Mouse (Mus musculus): ENCODE measurements at regions not wholly inside any gene's neighbourhood (a gene's known extent, or its start where the extent isn't known, plus 50 kb on each side); places are given as distances from the start of the nearest gene placed in this dataset.

GRCm38 (mm10) chr9:112429196-112429595 lies 193.5 kb upstream of the Arpp21 start:
- Histone ChIP-seq H3K36me3 (no peaks in the 10 kb centered on the region), H3K4me2 (no peak overlapping the region), H3K9ac (no peak overlapping the region), H3K4me1 (replicated peaks) (no peaks in the 10 kb centered on the region), H3K4me3 (replicated peaks) (no peak overlapping the region), H3K27me3 (no peaks in the 10 kb centered on the region), H3K9me3 (replicated peaks) (no peaks in the 10 kb centered on the region), H3K27ac (no peak overlapping the region)
- 41% methylated on average over 3 of the region's 3 CpGs for WGBS (ENCODE audit: insufficient replicate concordance)
- ATAC-seq (ENCODE audit: low read depth) (no peak), DNase-seq (no peak)

GRCm38 (mm10) chr9:112405772-112406315 lies 170.1 kb upstream of the Arpp21 start:
- no peaks in the 10 kb centered on the region for H3K36me3 ChIP-seq
- no peak overlapping the region for H3K9ac ChIP-seq
- no peak for ATAC-seq (ENCODE audit: low read depth)

GRCm38 (mm10) chr9:112370746-112371145 lies 135.0 kb upstream of the Arpp21 start:
- Histone ChIP-seq H3K9me3 (replicated peaks) (no peaks in the 10 kb centered on the region), H3K27me3 (no peaks in the 10 kb centered on the region), H3K4me1 (replicated peaks) (no peaks in the 10 kb centered on the region), H3K9ac (no peak overlapping the region), H3K36me3 (no peaks in the 10 kb centered on the region), H3K4me3 (replicated peaks) (no peak overlapping the region), H3K27ac (no peak overlapping the region), H3K4me2 (no peak overlapping the region)
- ATAC-seq (ENCODE audit: low read depth) (no peak), DNase-seq (no peak)
- WGBS (ENCODE audit: insufficient replicate concordance) = 62% methylated on average over 1 of the region's 1 CpGs

More at GRCm38 (mm10) chr9:112405772-112406315, 170.1 kb upstream of the Arpp21 start:
- no peak overlapping the region for H3K4me3 ChIP-seq (replicated peaks)
- H3K4me1 ChIP-seq (replicated peaks) = no peaks in the 10 kb centered on the region
- no peak overlapping the region for H3K4me2 ChIP-seq
- H3K27me3 ChIP-seq = no peaks in the 10 kb centered on the region
- H3K9me3 ChIP-seq (replicated peaks) = no peaks in the 10 kb centered on the region
- DNase-seq = no peak
- H3K27ac ChIP-seq = no peak overlapping the region

GRCm38 (mm10) chr9:112367291-112367690 lies 131.6 kb upstream of the Arpp21 start:
- no peaks in the 10 kb centered on the region for H3K9me3 ChIP-seq (replicated peaks)
- no peaks in the 10 kb centered on the region for H3K36me3 ChIP-seq
- H3K4me2 ChIP-seq = no peak overlapping the region
- DNase-seq = no peak
- H3K27me3 ChIP-seq = no peaks in the 10 kb centered on the region
- no peak overlapping the region for H3K9ac ChIP-seq
- no peak overlapping the region for H3K27ac ChIP-seq
- H3K4me3 ChIP-seq (replicated peaks) = no peak overlapping the region
- ATAC-seq (ENCODE audit: low read depth) = no peak
- no peaks in the 10 kb centered on the region for H3K4me1 ChIP-seq (replicated peaks)

- no peaks in the 10 kb centered on the region for H3K36me3 ChIP-seq
- no peak overlapping the region for H3K4me3 ChIP-seq (replicated peaks)
- no peak overlapping the region for H3K4me2 ChIP-seq
- ATAC-seq (ENCODE audit: low read depth) (no peak), DNase-seq (no peak)
- no peaks in the 10 kb centered on the region for H3K4me1 ChIP-seq (replicated peaks)
- no peaks in the 10 kb centered on the region for H3K27me3 ChIP-seq
- H3K9me3 ChIP-seq (replicated peaks) = no peaks in the 10 kb centered on the region
- H3K27ac ChIP-seq = no peak overlapping the region
- WGBS (ENCODE audit: insufficient replicate concordance) = 50% methylated on average over 3 of the region's 3 CpGs
- H3K9ac ChIP-seq = no peak overlapping the region
These were observed 125.6 kb upstream of the Arpp21 start for GRCm38 (mm10) chr9:112361355-112361754.

GRCm38 (mm10) chr9:112358711-112359298 lies 123.1 kb upstream of the Arpp21 start:
- 53% methylated on average over 5 of the region's 5 CpGs for WGBS (ENCODE audit: insufficient replicate concordance)
- ATAC-seq (ENCODE audit: low read depth) = no peak

GRCm38 (mm10) chr9:112353196-112353595 lies 117.5 kb upstream of the Arpp21 start:
- 59% methylated on average over 3 of the region's 3 CpGs for WGBS (ENCODE audit: insufficient replicate concordance)
- DNase-seq (no peak), ATAC-seq (ENCODE audit: low read depth) (no peak)
- H3K36me3 ChIP-seq = no peaks in the 10 kb centered on the region
- H3K4me3 ChIP-seq (replicated peaks) = no peak overlapping the region
- H3K27me3 ChIP-seq = no peaks in the 10 kb centered on the region
- H3K4me2 ChIP-seq = no peak overlapping the region
- H3K9me3 ChIP-seq (replicated peaks) = no peaks in the 10 kb centered on the region
- H3K4me1 ChIP-seq (replicated peaks) = no peaks in the 10 kb centered on the region
- H3K9ac ChIP-seq = no peak overlapping the region
- H3K27ac ChIP-seq = no peak overlapping the region

More at GRCm38 (mm10) chr9:112358711-112359298, 123.1 kb upstream of the Arpp21 start:
- Histone ChIP-seq H3K4me1 (replicated peaks) (no peaks in the 10 kb centered on the region), H3K36me3 (no peaks in the 10 kb centered on the region), H3K27me3 (no peaks in the 10 kb centered on the region), H3K4me2 (no peak overlapping the region), H3K4me3 (replicated peaks) (no peak overlapping the region), H3K27ac (no peak overlapping the region), H3K9ac (no peak overlapping the region), H3K9me3 (replicated peaks) (no peaks in the 10 kb centered on the region)
- no peak for DNase-seq

GRCm38 (mm10) chr9:112348942-112349341 lies 113.2 kb upstream of the Arpp21 start:
- no peak overlapping the region for H3K4me3 ChIP-seq (replicated peaks)
- H3K4me1 ChIP-seq (replicated peaks) = no peaks in the 10 kb centered on the region
- no peak overlapping the region for H3K9ac ChIP-seq
- H3K4me2 ChIP-seq = no peak overlapping the region
- ATAC-seq (ENCODE audit: low read depth) (no peak), DNase-seq (no peak)
- no peaks in the 10 kb centered on the region for H3K9me3 ChIP-seq (replicated peaks)
- H3K36me3 ChIP-seq = no peaks in the 10 kb centered on the region
- H3K27me3 ChIP-seq = no peaks in the 10 kb centered on the region
- no peak overlapping the region for H3K27ac ChIP-seq

GRCm38 (mm10) chr9:112344792-112345191 lies 109.1 kb upstream of the Arpp21 start:
- no peak for ATAC-seq (ENCODE audit: low read depth)

GRCm38 (mm10) chr9:112340363-112340762 lies 104.6 kb upstream of the Arpp21 start:
- ATAC-seq (ENCODE audit: low read depth) = no peak
- DNase-seq = no peak
- no peak overlapping the region for H3K27ac ChIP-seq
- no peak overlapping the region for H3K9ac ChIP-seq
- H3K4me3 ChIP-seq (replicated peaks) = no peak overlapping the region
- H3K4me2 ChIP-seq = no peak overlapping the region
- H3K4me1 ChIP-seq (replicated peaks) = no peaks in the 10 kb centered on the region
- 34% methylated on average over 2 of the region's 2 CpGs for whole genome bisulfite sequencing (ENCODE audit: insufficient replicate concordance)
- H3K9me3 ChIP-seq (replicated peaks) = no peaks in the 10 kb centered on the region
- H3K36me3 ChIP-seq = no peaks in the 10 kb centered on the region
- H3K27me3 ChIP-seq = no peaks in the 10 kb centered on the region

More at GRCm38 (mm10) chr9:112344792-112345191, 109.1 kb upstream of the Arpp21 start:
- Histone ChIP-seq H3K9ac (no peak overlapping the region), H3K27ac (no peak overlapping the region), H3K36me3 (no peaks in the 10 kb centered on the region), H3K4me1 (replicated peaks) (no peaks in the 10 kb centered on the region), H3K4me3 (replicated peaks) (no peak overlapping the region), H3K4me2 (no peak overlapping the region), H3K27me3 (no peaks in the 10 kb centered on the region), H3K9me3 (replicated peaks) (no peaks in the 10 kb centered on the region)
- no peak for DNase-seq
- 49% methylated on average over 1 of the region's 1 CpGs for WGBS (ENCODE audit: insufficient replicate concordance)

- Histone ChIP-seq H3K27me3 (no peaks in the 10 kb centered on the region), H3K36me3 (no peaks in the 10 kb centered on the region), H3K4me2 (no peak overlapping the region), H3K4me1 (replicated peaks) (no peaks in the 10 kb centered on the region), H3K9ac (no peak overlapping the region), H3K27ac (no peak overlapping the region), H3K4me3 (replicated peaks) (no peak overlapping the region), H3K9me3 (replicated peaks) (no peaks in the 10 kb centered on the region)
- DNase-seq = no peak
- WGBS (ENCODE audit: insufficient replicate concordance) = 66% methylated on average over 5 of the region's 5 CpGs
- no peak for ATAC-seq (ENCODE audit: low read depth)
These were observed 84.3 kb upstream of the Arpp21 start for GRCm38 (mm10) chr9:112320016-112320415.

GRCm38 (mm10) chr9:112308950-112309349 lies 73.2 kb upstream of the Arpp21 start:
- no peak for ATAC-seq (ENCODE audit: low read depth)
- 32% methylated on average over 5 of the region's 5 CpGs for WGBS (ENCODE audit: insufficient replicate concordance)
- no peak for DNase-seq

More at GRCm38 (mm10) chr9:112308950-112309349, 73.2 kb upstream of the Arpp21 start:
- Histone ChIP-seq H3K27me3 (no peaks in the 10 kb centered on the region), H3K36me3 (no peaks in the 10 kb centered on the region), H3K9me3 (replicated peaks) (no peaks in the 10 kb centered on the region), H3K4me1 (replicated peaks) (no peaks in the 10 kb centered on the region), H3K4me3 (replicated peaks) (no peak overlapping the region), H3K27ac (no peak overlapping the region), H3K9ac (no peak overlapping the region), H3K4me2 (no peak overlapping the region)

Data from liver, embryonic 13.5 days (tissue).